Mouse (Mus musculus): ENCODE measurements around the gene Sptssa. TPM values are rescaled to one million over a fixed set of nuclear protein-coding genes. Genes with fewer than 3 reads are reported as not detected.
"Not testable (repeated sequence)": the region's sequence is repeated elsewhere in the genome, so short reads cannot be mapped to it uniquely, and the experiment has no call there.

Gene Sptssa
- total RNA-seq (2021): 10 to 100 TPM; 46.8 to 51.3 TPM
- long read RNA-seq, experiment 1, transcript Sptssa-201 (2 exons, 1,346 nt): major isoform, 102 of 102 reads
- long read RNA-seq, experiment 1, partial matches to known transcripts: 0 of 102 reads
- long read RNA-seq, experiment 1, other reads (novel, unspliced or antisense): 0 of 102 reads
- long read RNA-seq, experiment 2, transcript Sptssa-201 (2 exons, 1,346 nt): major isoform, 104 of 105 reads
- long read RNA-seq, experiment 2, partial matches to known transcripts: 1 of 105 reads
- long read RNA-seq, experiment 2, other reads (novel, unspliced or antisense): 0 of 105 reads

DNA sequence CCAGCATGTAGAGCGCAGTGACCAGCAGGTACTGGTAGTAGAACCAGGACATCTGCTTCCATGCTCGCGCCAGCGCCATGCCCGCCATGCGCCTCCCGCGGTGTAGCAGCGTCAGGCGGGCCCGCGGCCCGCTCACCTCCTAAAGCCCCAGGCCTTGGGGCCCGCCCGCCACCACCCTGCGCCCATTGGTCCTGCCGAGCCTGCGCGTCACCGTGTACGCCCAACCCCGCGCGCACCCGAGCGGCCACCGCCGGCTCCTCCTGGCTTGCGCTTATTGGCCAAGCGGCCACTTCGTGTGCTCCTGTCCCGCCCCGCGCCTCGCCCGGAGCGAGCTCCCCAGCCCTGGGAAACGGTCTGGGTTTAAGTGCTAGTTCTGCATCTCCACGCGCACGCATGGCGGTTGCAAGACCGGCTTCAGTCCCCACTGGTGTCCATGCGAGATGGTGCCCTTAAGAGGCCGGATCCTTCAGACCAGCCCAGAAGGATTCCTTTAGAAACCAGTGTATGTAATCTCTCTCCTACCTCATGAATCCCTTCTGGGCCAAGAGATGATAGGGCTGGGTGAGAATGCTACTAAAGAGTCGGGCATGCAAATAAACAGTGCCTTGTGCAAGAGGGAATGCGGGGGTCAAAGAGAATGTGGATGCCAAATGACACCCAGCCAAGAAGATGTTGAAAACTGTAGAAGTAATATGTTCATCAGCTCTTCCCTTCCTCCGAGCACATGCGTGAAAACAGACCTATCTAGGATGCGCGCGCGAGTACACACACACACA is at the start of gene Sptssa:
TSS of gene Sptssa (minus strand) at position 178 of the 776 bp plus-strand sequence.
- DNase-seq (ENCODE audit: low spot score in 2 of 2): peak; percentile 95 to 98

DNA sequence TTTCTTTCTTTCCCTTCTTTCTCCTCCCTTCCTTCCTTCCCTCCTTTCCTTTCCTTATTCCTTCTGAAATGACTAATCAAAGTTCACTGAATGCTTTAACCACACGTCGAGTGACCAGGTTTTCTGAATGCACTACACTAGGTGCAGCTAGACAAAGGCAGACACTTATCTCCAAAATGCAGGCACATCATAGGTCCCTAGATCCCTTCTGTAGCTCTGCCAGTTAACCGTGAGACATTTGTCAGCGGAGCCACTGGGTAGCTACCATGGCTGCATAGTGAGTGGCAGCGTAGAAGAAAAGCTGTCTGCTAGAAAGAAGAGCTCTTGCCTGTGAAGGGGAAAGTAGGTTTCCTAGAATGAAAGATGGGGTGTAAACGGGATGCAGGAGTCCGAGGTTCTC is 43.0 kb upstream of the Sptssa start:
- no peak for DNase-seq (ENCODE audit: low spot score in 2 of 2)

DNA sequence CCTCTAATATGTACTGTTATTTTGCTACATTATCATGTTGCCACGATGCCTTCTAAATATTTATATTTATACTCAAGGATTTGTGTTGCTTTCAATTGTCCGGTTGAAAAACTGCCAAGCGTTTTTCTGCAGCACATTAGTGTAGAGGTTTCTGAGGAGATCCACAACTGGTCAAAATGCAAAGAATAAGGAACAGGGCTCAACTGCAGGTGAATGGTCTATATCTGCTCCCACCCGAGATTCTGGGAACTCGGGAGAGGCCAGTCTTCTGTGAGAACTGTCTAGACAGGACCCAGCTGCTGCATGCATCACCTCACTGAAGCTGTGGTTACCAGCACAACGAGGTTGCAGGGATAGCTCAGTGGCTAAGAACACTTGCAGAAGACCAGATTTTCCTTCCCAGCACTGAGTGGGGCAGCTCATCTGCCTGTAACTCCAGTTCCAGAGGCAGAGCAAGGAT is 41.4 kb upstream of the Sptssa start:
- no peak for DNase-seq (ENCODE audit: low spot score in 2 of 2)

DNA sequence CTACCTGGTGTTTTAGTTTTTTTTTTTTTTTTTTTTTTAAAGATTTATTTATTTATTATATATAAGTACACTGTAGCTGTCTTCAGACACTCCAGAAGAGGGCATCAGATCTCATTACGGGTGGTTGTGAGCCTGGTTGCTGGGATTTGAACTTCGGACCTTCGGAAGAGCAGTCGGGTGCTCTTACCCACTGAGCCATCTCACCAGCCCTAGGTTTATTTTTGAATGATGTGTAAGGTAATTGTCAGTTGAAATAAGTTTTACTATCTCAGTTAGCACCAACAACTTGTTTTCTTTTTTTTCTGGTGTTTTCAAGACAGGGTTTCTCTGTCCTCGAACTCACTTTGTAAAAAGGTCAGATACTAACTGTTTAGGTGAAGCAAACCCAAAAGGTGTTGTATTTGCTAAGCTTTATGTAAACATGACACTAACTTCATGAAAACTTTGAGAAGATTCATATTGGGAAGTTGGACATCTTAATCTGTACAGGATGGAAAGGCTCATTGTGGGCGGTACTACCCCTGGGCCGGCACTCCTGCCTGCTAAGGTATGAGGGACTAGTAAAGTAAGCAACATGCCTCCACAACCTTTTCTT is 40.7 kb upstream of the Sptssa start:
- DNase-seq (ENCODE audit: low spot score in 2 of 2): no peak

DNA sequence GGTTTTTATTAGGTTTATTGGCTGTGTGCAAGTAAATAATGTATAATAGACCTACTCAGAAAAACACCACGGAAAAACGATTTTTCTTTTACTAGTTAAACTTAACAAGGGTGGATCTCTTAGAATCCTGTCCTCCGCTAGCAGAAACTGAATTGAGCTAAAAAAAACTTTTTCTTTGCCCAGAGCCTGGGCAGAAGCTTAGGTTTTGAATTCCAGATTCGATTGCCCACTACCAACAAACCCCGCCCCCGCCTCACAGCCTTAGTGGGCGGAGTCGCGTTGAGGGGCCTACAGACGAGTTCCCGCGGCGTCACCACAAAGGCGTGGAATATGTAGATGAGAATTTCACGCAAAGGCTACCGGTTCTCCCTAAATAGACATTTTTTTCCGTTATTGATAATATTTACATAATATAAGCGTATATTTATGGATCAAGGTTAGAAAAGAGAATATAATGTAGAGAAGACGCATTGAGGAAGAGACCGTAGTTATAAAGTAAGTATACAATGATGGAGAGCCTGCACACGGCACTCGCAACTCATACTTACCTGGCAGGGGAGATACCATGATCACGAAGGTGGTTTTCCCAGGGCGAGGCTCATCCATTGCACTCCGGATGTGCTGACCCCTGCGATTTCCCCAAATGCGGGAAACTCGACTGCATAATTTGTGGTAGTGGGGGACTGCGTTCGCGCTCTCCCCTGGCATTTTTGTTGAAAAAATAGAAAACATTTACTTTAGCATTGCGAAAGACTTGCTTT is 40.0 kb upstream of the Sptssa start:
- peak; percentile 88 to 95 for DNase-seq (ENCODE audit: low spot score in 2 of 2)

DNA sequence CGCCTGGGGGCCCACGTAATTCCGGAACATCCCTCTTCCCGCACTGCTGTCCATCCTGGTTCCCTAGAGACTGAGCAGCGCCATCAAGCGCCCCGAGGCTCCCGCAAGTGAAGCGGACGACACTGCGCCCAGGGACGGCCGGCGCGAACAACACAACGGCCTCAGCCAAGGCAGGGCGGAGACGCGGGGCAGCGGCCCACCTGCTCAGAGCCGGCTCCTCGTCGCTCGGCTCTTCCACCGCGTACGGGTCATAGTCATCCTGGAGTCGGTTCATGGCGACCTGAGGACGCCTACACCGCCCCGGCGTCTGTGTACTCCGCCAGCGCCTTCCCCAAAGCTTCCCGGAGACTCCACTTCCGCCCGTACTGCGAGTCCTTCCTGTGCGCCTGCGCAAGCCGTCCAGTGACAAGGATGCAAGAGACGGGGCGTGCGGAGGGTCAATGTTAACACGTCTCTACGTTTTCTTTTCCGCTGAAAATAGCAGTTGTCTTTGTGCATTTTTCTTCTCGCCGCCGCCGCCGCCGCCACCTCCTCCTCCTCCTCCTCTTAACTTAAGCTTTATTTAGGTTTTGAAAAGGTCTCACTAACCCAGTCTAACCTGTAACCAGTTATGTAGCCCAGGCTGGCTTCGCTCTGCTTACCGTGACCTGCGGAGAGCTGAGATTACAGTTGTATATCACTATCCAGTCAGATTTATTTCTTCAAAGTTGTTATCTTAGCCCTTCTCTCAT is 39.3 kb upstream of the Sptssa start, which contains the start of gene Eapp:
TSS of gene Eapp (minus strand) at position 387 of the 731 bp plus-strand sequence.
- DNase-seq (ENCODE audit: low spot score in 2 of 2): peak; percentile 87 to 95

DNA sequence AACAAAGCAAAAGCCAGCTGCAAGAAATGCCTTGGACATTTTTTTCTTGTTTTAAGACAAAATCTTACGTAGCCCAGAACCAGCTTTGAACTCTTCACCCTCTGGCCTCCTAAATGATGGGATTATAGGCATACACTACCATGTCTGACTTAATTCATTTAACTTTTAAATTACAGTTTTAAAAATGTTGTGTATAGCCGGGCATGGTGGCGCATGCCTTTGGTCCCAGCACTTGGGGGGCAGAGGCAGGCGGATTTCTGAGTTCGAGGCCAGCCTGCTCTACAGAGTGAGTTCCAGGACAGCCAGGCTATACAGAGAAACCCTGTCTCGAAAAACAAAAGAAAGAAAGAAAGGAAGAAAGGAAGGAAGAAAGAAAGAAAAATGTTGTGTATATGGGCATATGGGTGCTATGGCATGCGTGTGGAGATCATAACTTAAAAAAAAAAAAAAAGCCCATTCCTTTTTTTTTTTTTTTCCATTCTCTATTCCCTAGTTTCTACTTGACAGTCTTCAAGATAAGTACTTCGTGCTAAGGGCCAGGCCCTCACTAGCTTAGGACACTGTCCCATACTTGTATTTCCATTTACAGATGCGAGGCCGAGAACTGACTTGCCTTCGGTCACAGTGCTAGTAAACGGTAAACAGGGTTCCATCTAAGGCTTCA is 38.6 kb upstream of the Sptssa start:
- no peak for DNase-seq (ENCODE audit: low spot score in 2 of 2)

DNA sequence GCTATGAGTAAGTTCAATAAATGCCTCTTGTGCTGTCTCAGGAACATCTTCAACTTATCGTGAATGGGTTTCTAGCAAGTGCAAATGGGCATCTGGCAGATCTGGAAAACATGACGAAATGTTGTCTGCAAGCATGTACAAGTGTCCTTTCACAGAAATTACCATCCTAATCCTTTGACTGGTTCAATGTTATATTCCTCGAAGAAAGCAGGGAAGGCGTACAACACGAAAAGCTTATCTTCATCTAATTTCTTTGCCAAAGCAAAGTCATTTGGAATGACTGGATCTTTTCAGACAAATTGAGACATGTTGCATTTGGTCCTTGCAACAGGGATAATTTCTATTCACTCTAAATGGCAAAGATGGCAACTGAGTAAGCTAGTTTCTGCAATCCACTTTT is 32.7 kb upstream of the Sptssa start:
- DNase-seq (ENCODE audit: low spot score in 2 of 2): no peak

DNA sequence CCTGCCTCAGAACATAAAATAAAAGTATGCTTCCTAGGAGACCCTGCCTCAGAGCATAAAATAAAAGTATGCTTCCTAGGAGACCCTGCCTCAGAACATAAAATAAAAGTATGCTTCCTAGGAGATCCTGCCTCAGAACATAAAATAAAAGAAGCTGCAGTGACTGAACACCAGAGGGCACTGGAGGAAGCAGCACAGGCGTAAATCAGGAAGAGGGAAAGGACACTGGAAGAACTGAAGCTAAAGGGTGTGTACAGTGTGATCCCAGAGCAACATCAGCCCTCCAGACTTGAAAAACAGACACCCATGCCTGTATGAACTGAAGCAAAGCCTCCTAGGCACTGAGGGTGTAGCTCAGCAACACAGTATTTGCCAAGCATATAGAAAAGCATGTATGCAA is 26.8 kb upstream of the Sptssa start:
- DNase-seq (ENCODE audit: low spot score in 2 of 2): no peak

DNA sequence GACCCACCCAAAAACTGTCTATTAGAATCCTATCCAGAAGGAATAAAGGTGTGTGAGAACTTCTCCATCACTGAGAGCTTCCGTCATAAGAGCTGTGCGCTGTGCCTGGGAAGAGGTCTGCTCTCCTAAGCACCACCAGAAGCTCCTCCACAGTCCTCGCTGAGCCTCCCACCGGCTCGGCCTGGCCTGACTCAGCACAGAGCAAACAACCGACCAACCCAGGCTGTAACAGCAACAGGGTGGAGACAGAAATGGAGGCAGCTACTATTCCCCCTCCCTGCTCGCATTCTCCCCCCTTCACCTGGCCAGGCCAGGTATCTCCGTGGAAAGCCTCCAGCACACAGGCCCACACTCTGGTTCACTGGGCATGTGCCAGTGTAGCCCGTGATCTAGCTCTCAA is 20.3 kb upstream of the Sptssa start:
- DNase-seq (ENCODE audit: low spot score in 2 of 2): no peak

DNA sequence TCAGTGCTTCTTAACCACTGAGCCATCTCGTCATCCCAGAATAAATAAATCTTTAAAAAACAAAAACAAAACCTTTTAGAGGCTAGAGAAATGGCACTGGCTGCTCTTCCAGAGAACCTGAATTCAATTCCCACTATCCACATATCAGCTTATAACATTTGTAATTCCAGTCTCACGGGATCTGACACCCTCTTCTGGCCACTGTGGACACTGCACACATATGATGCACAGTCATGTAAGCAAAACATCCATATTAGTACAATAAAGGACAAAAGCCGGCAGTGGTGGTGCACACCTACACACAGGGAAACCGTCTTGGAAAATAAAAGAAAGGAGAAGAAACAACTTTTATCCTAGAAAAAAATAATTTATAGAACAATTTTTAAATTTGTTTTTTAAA is 19.0 kb upstream of the Sptssa start:
- DNase-seq (ENCODE audit: low spot score in 2 of 2): no peak

DNA sequence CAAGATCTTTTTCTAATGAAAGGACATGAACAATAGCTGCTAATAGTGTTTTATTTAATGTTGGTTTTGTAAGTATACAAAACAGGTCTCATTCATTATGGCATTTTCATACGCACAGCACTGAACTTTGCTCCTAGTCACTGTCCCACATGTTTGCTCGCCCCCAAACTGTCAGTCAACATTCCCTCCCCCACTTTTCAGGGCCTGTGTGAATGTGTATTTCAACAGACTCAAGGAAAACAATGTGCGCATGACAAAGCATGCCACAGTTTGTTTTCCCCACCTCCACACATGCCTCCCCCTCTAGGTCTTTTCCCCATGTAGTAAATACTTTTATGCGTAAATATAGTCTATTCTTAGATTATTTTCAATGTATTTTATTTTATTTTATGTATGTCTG is 14.9 kb upstream of the Sptssa start:
- DNase-seq (ENCODE audit: low spot score in 2 of 2): no peak

DNA sequence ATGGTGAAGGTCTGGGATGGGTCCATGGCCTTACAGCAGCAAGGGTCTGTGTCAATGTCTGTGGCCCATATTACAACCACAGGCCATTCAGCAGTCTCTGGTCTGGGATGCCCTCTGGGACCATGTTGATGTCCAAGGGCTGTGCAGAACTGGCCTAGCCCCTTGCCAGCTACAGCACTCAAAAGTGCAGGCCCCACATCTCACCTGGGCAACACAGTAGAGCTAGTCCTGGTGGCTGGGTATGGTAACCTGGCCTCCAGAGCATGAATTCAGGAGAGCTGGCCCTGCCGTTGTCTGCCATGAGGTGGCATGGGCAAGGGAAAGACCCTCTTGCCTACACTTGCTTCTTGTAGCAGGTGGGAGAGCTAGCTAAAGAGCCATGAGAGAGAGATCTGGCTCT is 11.8 kb upstream of the Sptssa start:
- no peak for DNase-seq (ENCODE audit: low spot score in 2 of 2)

DNA sequence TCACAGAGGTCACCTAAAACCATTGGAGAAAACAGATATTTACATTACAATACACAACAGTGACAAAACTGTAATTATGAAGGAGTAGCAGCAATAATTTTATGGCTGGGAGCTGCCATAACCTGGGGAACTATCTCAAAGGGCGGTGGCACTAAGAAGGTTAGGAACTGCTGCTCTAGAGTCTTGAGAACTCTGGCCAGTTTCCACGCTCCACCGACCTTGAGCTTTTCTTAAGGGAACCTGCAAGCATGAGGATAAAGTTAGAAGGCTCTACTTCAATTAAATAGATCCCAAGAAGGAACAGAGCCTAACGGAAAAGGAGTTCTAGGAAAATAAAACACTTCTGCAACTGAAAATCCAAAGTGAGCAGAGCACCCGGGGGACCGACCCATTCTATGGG is 9.2 kb upstream of the Sptssa start:
- no peak for DNase-seq (ENCODE audit: low spot score in 2 of 2)

DNA sequence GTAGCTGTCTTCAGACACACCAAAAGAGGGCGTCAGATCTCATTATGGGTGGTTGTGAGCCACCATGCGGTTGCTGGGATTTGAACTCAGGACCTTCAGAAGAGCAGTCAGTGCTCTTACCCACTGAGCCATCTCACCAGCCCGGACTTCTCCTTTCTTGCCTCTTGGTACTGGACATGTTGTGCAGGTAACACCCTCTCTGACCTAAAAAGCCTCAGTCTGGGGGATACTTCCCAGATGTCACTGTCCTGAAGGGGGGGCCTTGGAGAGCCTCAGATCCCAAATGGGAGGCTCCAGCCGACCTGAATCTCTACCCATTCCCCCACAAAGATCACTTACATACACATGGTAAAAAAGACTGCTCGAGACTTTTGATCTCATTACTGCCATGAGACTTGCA is 5.1 kb upstream of the Sptssa start:
- DNase-seq (ENCODE audit: low spot score in 2 of 2): not testable (repeated sequence)

DNA sequence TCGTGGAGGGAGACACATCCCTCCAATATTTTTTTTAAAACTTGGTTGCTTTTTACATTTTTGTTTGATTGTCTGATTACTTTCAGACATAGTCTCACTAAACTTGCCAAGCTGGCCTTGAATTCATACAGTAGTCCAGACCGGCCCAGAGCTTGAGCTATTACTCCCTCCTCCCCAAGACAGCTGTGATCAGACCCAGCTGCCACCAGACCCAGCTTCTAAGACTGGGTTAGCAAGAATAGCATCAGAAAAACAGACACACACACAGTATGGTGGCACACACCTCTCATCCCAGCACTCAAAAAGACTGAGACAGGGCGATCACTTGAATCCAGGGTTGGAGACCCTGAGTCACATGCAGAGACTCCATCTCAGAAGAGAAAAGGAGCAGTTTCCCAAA is 3.5 kb upstream of the Sptssa start:
- DNase-seq (ENCODE audit: low spot score in 2 of 2): no peak

DNA sequence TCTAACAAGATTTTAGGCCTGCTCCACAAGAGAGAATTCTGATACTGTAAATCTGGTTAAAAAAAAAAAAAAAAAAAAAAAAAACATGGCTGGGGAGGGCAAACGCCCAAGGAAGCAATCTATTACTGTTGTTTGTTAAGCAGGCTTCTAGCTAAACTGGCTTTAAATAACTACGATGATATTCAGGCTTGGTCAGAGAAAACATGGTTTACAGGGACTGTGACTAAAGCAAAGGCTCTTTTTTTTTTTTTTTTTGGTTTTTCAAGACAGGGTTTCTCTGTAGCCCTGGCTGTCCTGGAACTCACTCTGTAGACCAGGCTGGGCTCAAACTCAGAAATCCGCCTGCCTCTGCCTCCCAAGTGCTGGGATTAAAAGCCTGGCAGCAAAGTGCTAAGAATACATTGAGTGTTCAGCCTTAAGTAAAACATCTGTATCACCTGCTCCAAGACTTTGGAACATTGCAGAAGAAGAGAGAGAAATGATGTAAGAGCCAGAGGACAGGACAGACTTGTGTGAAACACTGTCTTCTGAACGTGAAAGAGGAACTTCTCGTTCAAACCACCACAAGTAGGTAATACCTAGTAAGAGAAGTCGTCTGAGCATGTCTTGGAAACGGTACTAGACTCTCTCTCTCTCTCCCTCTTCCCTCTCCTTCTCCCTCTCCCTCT is 2.2 kb upstream of the Sptssa start:
- DNase-seq (ENCODE audit: low spot score in 2 of 2): no peak

DNA sequence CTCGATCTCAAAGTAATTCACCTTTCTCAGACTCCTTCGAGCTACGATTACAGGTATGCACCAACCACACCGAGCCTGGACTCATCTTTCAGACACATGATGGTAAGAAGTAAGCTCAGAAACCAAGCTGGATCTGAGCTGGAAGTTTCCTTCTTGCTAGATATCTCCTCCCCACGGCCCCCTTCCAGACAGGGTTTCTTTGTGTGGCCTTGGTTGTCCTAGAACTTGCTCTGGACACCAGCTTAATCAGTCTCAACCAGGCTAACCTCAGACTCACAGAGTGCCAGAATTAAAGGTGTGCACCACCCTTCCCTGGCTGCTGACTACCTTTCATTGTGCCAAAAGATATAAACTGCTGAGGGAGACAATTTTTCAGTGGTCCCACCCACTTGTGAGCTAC is 1.6 kb upstream of the Sptssa start:
- no peak for DNase-seq (ENCODE audit: low spot score in 2 of 2)

DNA sequence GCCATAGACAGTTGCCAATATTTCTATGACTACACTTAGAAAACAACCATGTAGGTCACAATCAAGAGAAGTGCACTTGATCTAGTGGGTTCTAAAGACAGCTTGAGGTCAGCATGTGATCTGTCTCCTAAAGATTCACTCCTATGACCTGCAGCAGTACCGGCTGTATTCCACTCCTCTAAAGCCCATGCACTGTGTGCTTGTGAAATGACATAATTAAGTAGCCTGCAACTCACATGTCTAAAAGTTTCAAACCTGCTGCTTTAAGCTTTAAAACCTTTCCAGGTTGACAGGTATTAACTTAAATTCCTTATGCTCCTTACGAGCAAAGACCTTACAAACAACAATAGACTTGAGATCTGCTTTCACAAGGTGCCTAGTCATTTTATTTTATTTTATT is 853 bp upstream of the Sptssa start:
- DNase-seq (ENCODE audit: low spot score in 2 of 2): no peak

DNA sequence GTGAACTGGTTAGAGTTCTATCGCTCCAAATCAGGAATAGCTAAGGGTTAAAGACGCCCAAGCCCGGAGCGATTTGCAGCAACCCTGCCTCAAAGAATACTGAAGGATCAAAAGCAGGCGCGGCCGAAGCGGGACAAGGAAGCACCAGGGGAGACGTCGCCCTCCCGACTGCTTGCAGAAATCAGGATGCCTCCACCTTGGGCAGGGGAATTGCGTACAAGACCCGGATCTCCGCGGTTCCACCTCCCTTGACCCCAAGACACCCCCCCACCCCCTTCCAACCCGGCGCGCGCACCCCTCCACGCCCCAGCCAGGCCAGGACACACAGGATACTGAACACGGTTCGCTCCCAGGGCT is 356 bp downstream of the Sptssa start:
- no peak for DNase-seq (ENCODE audit: low spot score in 2 of 2)

Measured in gastrocnemius, postnatal 4 days (tissue).